Mouse (Mus musculus) forebrain, embryonic 14.5 days (tissue): ENCODE data around the gene Gpr27. TPM values are rescaled to one million over a fixed set of nuclear protein-coding genes. Genes with fewer than 3 reads are reported as not detected.

Source experiments
- ATAC-seq: fragments of 200-750 bp; cut with Nextera tagmentation; 2 replicates; pipeline ENCODE4 v1.8.0; 2017; ENCODE audit warnings: mild to moderate bottlenecking, moderate library complexity
- DNase-seq: peaks from one replicate; pipeline ENCODE4 v3.0.0-alpha.2; 2015; ENCODE audit warnings: low spot score
- H3K27ac ChIP-seq: fragments of 300-500 bp; sonication (generic); 2 replicates; pipeline ENCODE4 v1.5.1; 2014; ENCODE audit warnings: low read depth, mild to moderate bottlenecking, control low read depth, low read length, moderate library complexity
- H3K27me3 ChIP-seq: fragments of 300-500 bp; sonication (generic); replicated peaks from 2 replicates; pipeline ENCODE4 v1.6.1; 2014; ENCODE audit warnings: low read length, control low read depth, mixed read lengths; ENCODE audit not compliant: control insufficient read depth, insufficient read depth
- H3K36me3 ChIP-seq: fragments of 300-500 bp; sonication (generic); 2 replicates; pipeline ENCODE4 v1.6.1; 2014; ENCODE audit warnings: low read length, control low read depth; ENCODE audit not compliant: control insufficient read depth, insufficient read depth
- H3K4me1 ChIP-seq: fragments of 300-500 bp; sonication (generic); 2 replicates; pipeline ENCODE4 v1.6.1; 2014; ENCODE audit warnings: antibody characterized with exemption, low read length, control low read depth; ENCODE audit not compliant: control insufficient read depth, insufficient read depth
- H3K4me2 ChIP-seq: fragments of 300-500 bp; sonication (generic); 2 replicates; pipeline ENCODE4 v1.6.1; 2014; ENCODE audit warnings: mild to moderate bottlenecking, control low read depth, low read length
- H3K4me3 ChIP-seq: fragments of 300-500 bp; sonication (generic); 2 replicates; pipeline ENCODE4 v1.5.1; 2014; ENCODE audit warnings: low read depth, low read length, control low read depth
- H3K9ac ChIP-seq: fragments of 300-500 bp; sonication (generic); 2 replicates; pipeline ENCODE4 v1.6.1; 2014; ENCODE audit warnings: mild to moderate bottlenecking, low read length, control low read depth, moderate library complexity
- H3K9me3 ChIP-seq: fragments of 300-500 bp; sonication (generic); replicated peaks from 2 replicates; pipeline ENCODE4 v1.6.1; 2016; ENCODE audit warnings: low read length, control low read depth, mixed read lengths; ENCODE audit not compliant: control insufficient read depth
- WGBS: fragments of 180-500 bp; shearing (Covaris S2); extraction: QIAGEN DNeasy Blood & Tissue Kit; methylation state at CpG from one replicate; pipeline ENCODE4 v1.1.7; 2014; 5-methylcytosine and 5-hydroxymethylcytosine counted together
- polyA plus RNA-seq: library from polyadenylated mRNA; unstranded; fragments of >200 nt; fragmentation: Nextera tagmentation; extraction: Ambion mirVana; gene quantifications from 2 replicates; pipeline ENCODE4 v1.2.1, GENCODE M21; 2014

The Gpr27 gene
- polyA plus RNA-seq, 1 experiment from 2014 or later: 14.7 TPM

DNA sequence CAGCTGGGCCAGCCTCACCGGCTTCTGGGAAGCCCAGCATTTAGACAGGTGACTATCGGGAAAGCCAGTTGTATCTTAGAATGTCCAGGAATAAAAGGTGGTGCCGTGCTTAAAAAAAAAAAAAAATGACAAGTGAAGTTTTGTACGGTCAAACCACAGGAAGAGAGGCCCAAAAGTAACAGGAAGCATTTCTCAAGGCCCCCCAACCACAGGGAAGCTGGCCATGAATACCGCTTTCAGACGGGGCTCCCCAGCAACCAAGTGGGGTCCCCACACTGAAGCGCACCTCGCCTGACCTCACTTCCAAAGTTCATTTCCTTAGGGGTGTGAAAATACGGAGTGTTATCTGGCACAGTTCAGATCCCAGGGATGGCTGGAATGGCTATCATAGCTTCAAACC lies 28.6 kb downstream of the Gpr27 start:
- ATAC-seq: no peak
- Histone ChIP-seq H3K27ac (no peak overlapping the region), H3K9me3 (no peaks in the 10 kb centered on the region), H3K4me1 (no peaks in the 10 kb centered on the region), H3K4me2 (no peak overlapping the region), H3K9ac (no peak overlapping the region), H3K36me3 (no peaks in the 10 kb centered on the region), H3K27me3 (peaks cover 3% of the 10 kb centered on the region; the same call in 1 of the 2 replicates), H3K4me3 (no peak overlapping the region)
- WGBS: 92% methylated on average over 9 of the region's 9 CpGs
- no peak for DNase-seq

GRCm38 (mm10) chr6:99722390-99722789 lies 29.9 kb downstream of the Gpr27 start:
- H3K4me3 ChIP-seq: no peak overlapping the region
- no peak for DNase-seq
- ATAC-seq: no peak
- WGBS: 85% methylated on average over 9 of the region's 9 CpGs
- H3K36me3 ChIP-seq: no peaks in the 10 kb centered on the region
- no peaks in the 10 kb centered on the region for H3K9me3 ChIP-seq
- no peak overlapping the region for H3K9ac ChIP-seq
- peaks cover 3% of the 10 kb centered on the region; the same call in 1 of the 2 replicates for H3K4me1 ChIP-seq
- H3K4me2 ChIP-seq: no peak overlapping the region
- peaks cover 3% of the 10 kb centered on the region; the same call in 1 of the 2 replicates for H3K27me3 ChIP-seq
- H3K27ac ChIP-seq: no peak overlapping the region

- ATAC-seq: peak; percentile 60
- peak within 1 kb of the TSS; percentile 98 for H3K4me2 ChIP-seq
- WGBS: under 1% methylated on average over 46 of the region's 61 CpGs
Observed at GRCm38 (mm10) chr6:99725971-99726561, 33.6 kb downstream of the Gpr27 start, which contains the start of gene Prok2. Gene Prok2 (minus strand): TSS chr6:99726392.

GRCm38 (mm10) chr6:99726576-99727303 lies 34.3 kb downstream of the Gpr27 start:
- Histone ChIP-seq H3K27ac (no peak overlapping the region), H3K27me3 (peaks cover 10% of the 10 kb centered on the region; the same call in 1 of the 2 replicates), H3K4me1 (peaks cover 3% of the 10 kb centered on the region; the same call in 1 of the 2 replicates), H3K4me3 (peak overlapping the region; percentile 46), H3K4me2 (peak overlapping the region; percentile 98), H3K9me3 (no peaks in the 10 kb centered on the region), H3K36me3 (no peaks in the 10 kb centered on the region), H3K9ac (peak overlapping the region; percentile 68)
- DNase-seq (peak; percentile 28), ATAC-seq (peak; percentile 52; the same call in 1 of the 2 replicates)
- 3% methylated on average over 22 of the region's 22 CpGs for WGBS

More at GRCm38 (mm10) chr6:99725971-99726561, 33.6 kb downstream of the Gpr27 start, which contains the start of gene Prok2:
- DNase-seq: peak; percentile 22
- no peaks in the 10 kb centered on the region for H3K9me3 ChIP-seq
- peaks cover 10% of the 10 kb centered on the region; the same call in 1 of the 2 replicates for H3K27me3 ChIP-seq
- H3K4me3 ChIP-seq: peak within 1 kb of the TSS; percentile 46
- H3K4me1 ChIP-seq: peaks cover 3% of the 10 kb centered on the region; the same call in 1 of the 2 replicates
- peak within 1 kb of the TSS; percentile 68 for H3K9ac ChIP-seq
- no peak within 1 kb of the TSS for H3K27ac ChIP-seq
- H3K36me3 ChIP-seq: no peaks in the 10 kb centered on the region

- no peak for ATAC-seq
- no peak overlapping the region for H3K4me3 ChIP-seq
- no peak overlapping the region for H3K4me2 ChIP-seq
- no peaks in the 10 kb centered on the region for H3K36me3 ChIP-seq
- no peak overlapping the region for H3K27ac ChIP-seq
- no peak overlapping the region for H3K9ac ChIP-seq
- 90% methylated on average over 4 of the region's 4 CpGs for WGBS
- no peak for DNase-seq
- H3K9me3 ChIP-seq: no peaks in the 10 kb centered on the region
- H3K4me1 ChIP-seq: peaks cover 3% of the 10 kb centered on the region; the same call in 1 of the 2 replicates
- H3K27me3 ChIP-seq: peaks cover 10% of the 10 kb centered on the region; the same call in 1 of the 2 replicates
Observed at GRCm38 (mm10) chr6:99729853-99730252, 37.4 kb downstream of the Gpr27 start.

GRCm38 (mm10) chr6:99731926-99732325 lies 39.4 kb downstream of the Gpr27 start:
- no peak overlapping the region for H3K9ac ChIP-seq
- H3K27me3 ChIP-seq: 0 out of 2 replicates have a peak, but pooled peaks cover 7% of the 10 kb centered on the region
- H3K36me3 ChIP-seq: no peaks in the 10 kb centered on the region
- no peak overlapping the region for H3K4me3 ChIP-seq
- H3K4me2 ChIP-seq: no peak overlapping the region
- no peak overlapping the region for H3K27ac ChIP-seq
- DNase-seq (no peak), ATAC-seq (no peak)
- no peaks in the 10 kb centered on the region for H3K9me3 ChIP-seq
- WGBS: 74% methylated on average over 4 of the region's 4 CpGs
- no peaks in the 10 kb centered on the region for H3K4me1 ChIP-seq

DNA sequence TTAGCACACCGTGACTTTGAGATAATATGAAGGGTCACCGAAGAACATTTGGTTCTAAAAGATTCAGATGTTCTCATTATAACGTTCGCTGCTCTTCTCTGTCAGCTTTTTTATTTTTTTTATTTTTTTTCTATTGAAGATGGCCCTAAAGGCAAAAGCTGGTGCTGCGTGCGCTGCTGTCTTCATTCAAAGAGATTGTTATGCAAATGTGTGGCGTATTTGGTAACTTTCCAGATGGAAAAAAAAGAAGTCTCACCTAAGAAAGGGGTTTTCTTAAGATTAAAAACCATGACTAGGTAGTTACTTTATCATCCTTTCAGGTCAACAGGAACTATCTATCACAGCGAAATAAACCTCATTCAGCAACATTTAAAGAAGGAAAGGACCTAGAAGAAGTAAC lies 40.2 kb downstream of the Gpr27 start:
- Histone ChIP-seq H3K4me2 (no peak overlapping the region), H3K9me3 (no peaks in the 10 kb centered on the region), H3K27me3 (0 out of 2 replicates have a peak, but pooled peaks cover 7% of the 10 kb centered on the region), H3K27ac (no peak overlapping the region), H3K4me1 (no peaks in the 10 kb centered on the region), H3K36me3 (no peaks in the 10 kb centered on the region), H3K4me3 (no peak overlapping the region), H3K9ac (no peak overlapping the region)
- DNase-seq (peak; percentile 12), ATAC-seq (no peak)
- 62% methylated on average over 8 of the region's 8 CpGs for WGBS

- Histone ChIP-seq H3K36me3 (no peaks in the 10 kb centered on the region), H3K9me3 (no peaks in the 10 kb centered on the region)
Observed at GRCm38 (mm10) chr6:99734666-99735065, 42.2 kb downstream of the Gpr27 start.

DNA sequence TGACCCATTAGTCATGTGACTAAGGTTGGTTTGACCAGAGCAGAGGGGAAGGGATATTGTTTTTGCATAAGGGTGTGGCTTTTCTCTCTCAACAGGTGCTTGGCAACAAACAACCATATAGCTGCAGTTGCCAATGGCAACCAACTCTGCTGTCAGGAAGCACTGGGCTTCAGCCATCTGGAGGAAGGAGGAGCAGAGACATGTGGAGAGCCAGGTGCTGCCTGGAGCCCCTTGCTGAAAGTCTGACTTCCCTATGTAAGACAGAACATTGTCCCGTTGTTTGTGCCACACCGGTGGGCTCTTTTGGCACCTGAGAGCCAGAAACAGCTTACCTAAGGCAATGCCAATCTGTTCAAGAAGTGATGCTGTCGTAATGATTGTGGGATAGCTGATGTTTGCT lies 50.4 kb downstream of the Gpr27 start:
- Histone ChIP-seq H3K27ac (no peak overlapping the region), H3K9me3 (no peaks in the 10 kb centered on the region), H3K4me1 (no peaks in the 10 kb centered on the region), H3K36me3 (no peaks in the 10 kb centered on the region), H3K9ac (no peak overlapping the region), H3K4me2 (no peak overlapping the region), H3K27me3 (no peaks in the 10 kb centered on the region), H3K4me3 (no peak overlapping the region)
- ATAC-seq: no peak
- DNase-seq: peak; percentile 61
- WGBS: 73% methylated on average over 3 of the region's 3 CpGs

More at GRCm38 (mm10) chr6:99734666-99735065, 42.2 kb downstream of the Gpr27 start:
- 81% methylated on average over 5 of the region's 5 CpGs for WGBS
- ATAC-seq (no peak), DNase-seq (no peak)
- Histone ChIP-seq H3K27ac (no peak overlapping the region), H3K4me1 (no peaks in the 10 kb centered on the region), H3K27me3 (no peaks in the 10 kb centered on the region), H3K9ac (no peak overlapping the region), H3K4me2 (no peak overlapping the region), H3K4me3 (no peak overlapping the region)
